Mouse (Mus musculus) midbrain, embryonic 11.5 days (tissue): ENCODE measurements around the gene Tsc1. TPM values are rescaled to one million over a fixed set of nuclear protein-coding genes. Genes with fewer than 3 reads are reported as not detected.
A peak's percentile ranks its signal among the peaks of the same experiment; 100 is the strongest.

Experiments
- ATAC-seq: fragments of 200-750 bp; cut with Nextera tagmentation; 2 replicates; pipeline ENCODE4 v1.8.0; 2017; ENCODE audit warnings: moderate TSS enrichment, moderate library complexity; ENCODE audit not compliant: low FRiP score
- DNase-seq: peaks from one replicate; pipeline ENCODE4 v3.0.0; 2015; ENCODE audit warnings: low spot score; ENCODE audit errors: missing footprints
- H3K27ac ChIP-seq: fragments of 300-500 bp; sonication (generic); 2 replicates; pipeline ENCODE4 v1.5.1; 2014; ENCODE audit warnings: low read depth, low read length
- H3K27me3 ChIP-seq: fragments of 300-500 bp; sonication (generic); 2 replicates; pipeline ENCODE4 v1.6.1; 2014; ENCODE audit warnings: mild to moderate bottlenecking, low read length, moderate library complexity, mixed read lengths; ENCODE audit not compliant: control insufficient read depth, insufficient read depth
- H3K36me3 ChIP-seq: fragments of 300-500 bp; sonication (generic); 2 replicates; pipeline ENCODE4 v1.6.1; 2014; ENCODE audit warnings: mild to moderate bottlenecking, low read length, moderate library complexity, mixed read lengths; ENCODE audit not compliant: control insufficient read depth, insufficient read depth
- H3K4me1 ChIP-seq: fragments of 300-500 bp; sonication (generic); 2 replicates; pipeline ENCODE4 v1.6.1; 2014; ENCODE audit warnings: low read length; ENCODE audit not compliant: control insufficient read depth, insufficient read depth
- H3K4me2 ChIP-seq: fragments of 300-500 bp; sonication (generic); 2 replicates; pipeline ENCODE4 v1.6.1; 2014; ENCODE audit warnings: mild to moderate bottlenecking, moderate library complexity
- H3K4me3 ChIP-seq: fragments of 300-500 bp; sonication (generic); 2 replicates; pipeline ENCODE4 v1.5.1; 2014; ENCODE audit warnings: low read depth, low read length
- H3K9ac ChIP-seq: fragments of 300-500 bp; sonication (generic); 2 replicates; pipeline ENCODE4 v1.6.1; 2014; ENCODE audit warnings: low read length
- H3K9me3 ChIP-seq: fragments of 300-500 bp; sonication (generic); 2 replicates; pipeline ENCODE4 v1.6.1; 2016; ENCODE audit warnings: low read length; ENCODE audit not compliant: control insufficient read depth
- WGBS: fragments of 180-500 bp; shearing (Covaris S2); extraction: QIAGEN DNeasy Blood & Tissue Kit; methylation state at CpG from one replicate; pipeline ENCODE4 v1.1.7; 2014; 5-methylcytosine and 5-hydroxymethylcytosine counted together
- polyA plus RNA-seq: library from polyadenylated mRNA; unstranded; fragments of >200 nt; fragmentation: Nextera tagmentation; extraction: Ambion mirVana; gene quantifications from 2 replicates; pipeline ENCODE4 v1.2.1, GENCODE M21; 2014

The Tsc1 gene
- polyA plus RNA-seq, 1 experiment from 2014 or later: 22.3 TPM

DNA sequence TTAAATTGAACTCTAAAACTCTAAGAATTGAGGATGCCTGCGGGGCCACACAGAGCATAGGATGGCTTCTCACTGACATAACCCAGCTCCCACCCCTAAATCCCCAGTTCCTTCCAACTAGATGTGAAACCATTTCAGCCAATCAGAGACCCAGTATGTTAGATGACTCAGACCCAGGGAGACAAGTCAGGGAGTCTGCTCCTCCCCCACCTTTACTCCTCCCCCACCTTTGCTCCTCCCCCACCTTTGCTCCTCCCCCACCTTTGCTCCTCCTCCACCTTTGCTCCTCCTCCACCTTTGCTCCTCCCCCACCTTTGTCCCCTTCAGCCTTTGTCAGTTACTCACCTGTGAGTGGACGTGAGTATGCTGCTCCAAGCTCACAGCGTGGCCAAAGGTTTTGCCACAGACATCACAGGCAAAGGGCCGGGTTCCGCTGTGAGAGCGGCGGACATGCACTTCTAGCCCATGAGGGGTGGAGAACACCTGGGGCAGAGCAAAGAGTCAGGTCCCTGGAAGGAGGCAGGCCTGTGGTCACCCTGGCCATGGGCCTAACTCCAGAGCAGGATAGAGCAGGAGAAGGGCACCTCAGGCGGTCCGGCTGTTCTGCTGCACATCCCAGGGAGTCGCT lies 28.5 kb upstream of the Tsc1 start:
- WGBS: 66% methylated on average over 10 of the region's 10 CpGs
- no peaks in the 10 kb centered on the region for H3K27me3 ChIP-seq
- DNase-seq (no peak), ATAC-seq (no peak)
- no peak overlapping the region for H3K4me2 ChIP-seq
- H3K27ac ChIP-seq: no peak overlapping the region
- no peaks in the 10 kb centered on the region; the same call in 1 of the 2 replicates for H3K4me1 ChIP-seq
- no peak overlapping the region for H3K4me3 ChIP-seq
- H3K9me3 ChIP-seq: no peaks in the 10 kb centered on the region
- H3K36me3 ChIP-seq: no peaks in the 10 kb centered on the region
- no peak overlapping the region for H3K9ac ChIP-seq

DNA sequence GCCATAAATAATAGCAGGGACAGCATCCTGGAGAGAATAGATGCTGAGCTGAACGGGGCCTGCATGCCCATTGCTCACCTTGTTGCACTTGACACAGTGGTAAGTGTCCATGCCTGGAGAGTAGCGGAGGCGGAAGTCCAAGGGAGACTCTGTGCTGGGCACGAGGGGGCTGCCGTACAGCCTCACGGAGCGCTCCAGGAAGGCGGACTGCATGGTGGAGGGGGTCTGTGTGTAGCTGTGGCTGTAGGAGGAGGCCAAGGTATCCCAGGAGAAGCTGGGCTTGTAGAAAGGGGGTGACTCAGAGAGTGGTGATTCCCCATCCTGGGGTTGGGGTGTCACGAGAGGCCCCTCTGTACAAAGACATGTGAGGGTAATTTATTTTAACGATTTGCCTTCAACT lies 27.4 kb upstream of the Tsc1 start:
- 93% methylated on average over 10 of the region's 10 CpGs for WGBS
- DNase-seq: no peak

DNA sequence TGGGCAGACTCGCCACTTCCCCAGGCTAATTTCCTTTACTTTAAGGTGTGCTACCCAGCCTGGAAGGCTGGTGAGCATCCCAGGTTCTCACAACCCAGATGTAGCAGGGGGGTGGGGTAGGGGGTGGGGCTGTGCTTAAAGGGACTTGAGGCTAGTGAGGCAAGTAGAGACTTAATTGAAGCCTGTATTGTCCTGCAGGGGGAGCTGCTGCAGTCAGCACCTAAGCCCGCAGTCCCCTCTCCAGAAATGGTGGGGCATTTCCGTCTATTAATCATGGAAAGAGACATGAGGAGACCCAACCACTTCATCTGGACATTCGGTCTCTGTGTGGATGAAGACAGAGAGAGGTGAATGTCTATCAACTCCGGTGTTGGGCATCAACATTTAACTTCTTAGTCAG lies 24.7 kb upstream of the Tsc1 start:
- Histone ChIP-seq H3K4me1 (no peaks in the 10 kb centered on the region), H3K27ac (no peak overlapping the region), H3K9me3 (no peaks in the 10 kb centered on the region), H3K9ac (no peak overlapping the region), H3K36me3 (no peaks in the 10 kb centered on the region), H3K4me3 (no peak overlapping the region), H3K27me3 (peaks cover 8% of the 10 kb centered on the region), H3K4me2 (no peak overlapping the region)
- WGBS: 34% methylated on average over 5 of the region's 5 CpGs
- ATAC-seq (no peak), DNase-seq (peak; percentile 76)

More for the DNA sequence above, 27.4 kb upstream of the Tsc1 start:
- no peaks in the 10 kb centered on the region for H3K36me3 ChIP-seq
- no peaks in the 10 kb centered on the region for H3K27me3 ChIP-seq
- ATAC-seq: no peak
- no peaks in the 10 kb centered on the region; the same call in 1 of the 2 replicates for H3K4me1 ChIP-seq
- no peaks in the 10 kb centered on the region for H3K9me3 ChIP-seq
- no peak overlapping the region for H3K4me2 ChIP-seq
- no peak overlapping the region for H3K9ac ChIP-seq
- H3K27ac ChIP-seq: no peak overlapping the region
- no peak overlapping the region for H3K4me3 ChIP-seq

DNA sequence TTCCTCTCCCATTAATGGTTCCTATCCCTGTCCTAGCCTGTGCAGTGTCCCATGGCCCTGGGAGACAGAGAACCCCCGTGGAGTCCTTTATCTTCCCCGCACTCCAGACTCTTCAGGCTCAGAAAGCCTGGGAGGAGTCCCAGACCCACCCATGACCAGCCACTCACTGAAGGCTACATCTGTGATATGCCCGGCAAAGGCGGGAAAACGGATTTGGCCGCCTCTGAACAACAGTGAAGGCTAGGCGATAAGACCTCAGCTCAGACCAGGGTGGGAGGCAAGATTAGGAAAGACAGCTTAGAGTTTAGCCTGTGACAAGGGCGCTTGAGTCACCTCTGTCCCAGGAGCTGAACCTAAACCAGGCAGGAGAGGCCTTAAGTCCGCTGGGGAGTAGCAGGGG lies 24.2 kb upstream of the Tsc1 start:
- no peak overlapping the region for H3K4me3 ChIP-seq
- ATAC-seq: no peak
- no peak overlapping the region for H3K27ac ChIP-seq
- DNase-seq: peak; percentile 44
- no peak overlapping the region for H3K9ac ChIP-seq
- no peaks in the 10 kb centered on the region for H3K36me3 ChIP-seq
- H3K9me3 ChIP-seq: no peaks in the 10 kb centered on the region
- peaks cover 13% of the 10 kb centered on the region for H3K27me3 ChIP-seq
- 0 out of 2 replicates have a peak, but pooled peaks cover 3% of the 10 kb centered on the region for H3K4me1 ChIP-seq
- WGBS: 74% methylated on average over 9 of the region's 9 CpGs
- no peak overlapping the region for H3K4me2 ChIP-seq

DNA sequence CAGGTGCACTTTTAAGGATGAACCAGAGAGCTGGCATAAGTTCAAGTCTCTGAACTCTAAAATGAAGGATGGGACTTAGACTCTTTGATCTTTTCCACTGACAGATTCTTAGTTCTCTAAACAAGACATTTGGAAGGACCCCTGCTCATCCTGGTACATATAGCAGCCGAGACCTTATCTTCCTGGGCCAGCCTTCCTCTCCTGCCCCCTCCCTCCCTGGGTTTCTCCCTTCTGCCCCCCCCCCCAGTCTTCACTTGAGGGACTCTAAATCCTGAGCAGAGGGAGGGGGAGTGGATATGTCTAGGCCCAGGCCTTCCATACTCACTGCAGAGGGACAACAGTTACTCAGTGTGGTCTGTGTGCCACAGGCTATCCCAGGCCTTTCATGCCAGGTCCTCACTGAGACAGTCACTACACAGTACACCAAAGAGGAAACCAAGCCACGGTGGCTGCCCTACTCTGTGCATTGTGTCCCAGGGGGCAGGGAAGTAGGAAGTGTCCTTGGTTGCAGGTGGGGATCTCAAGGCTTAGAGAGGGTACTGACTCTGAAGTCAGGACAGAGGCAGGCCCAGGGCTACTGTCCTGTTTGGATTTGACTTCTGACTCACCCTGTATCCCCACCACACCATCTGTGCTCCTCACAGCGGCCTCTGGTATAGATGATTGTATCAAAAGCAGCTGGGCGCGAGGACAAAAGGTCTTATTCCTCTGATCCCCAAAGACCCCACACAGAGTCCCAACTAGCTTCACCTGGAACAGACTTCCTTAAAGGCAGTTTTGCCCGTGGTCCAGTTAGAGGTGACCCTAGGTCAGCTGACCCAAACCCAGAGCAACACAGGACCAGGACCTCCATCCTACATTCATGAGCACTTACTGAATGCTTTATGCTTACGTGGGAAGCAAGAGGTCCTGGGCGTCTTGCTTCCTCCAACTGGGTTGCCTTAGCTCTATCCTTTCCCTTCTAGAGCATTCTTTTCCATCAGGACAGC lies 23.2 kb upstream of the Tsc1 start:
- Histone ChIP-seq H3K4me3 (no peak overlapping the region), H3K4me1 (0 out of 2 replicates have a peak, but pooled peaks cover 4% of the 10 kb centered on the region), H3K9me3 (no peaks in the 10 kb centered on the region), H3K9ac (no peak overlapping the region), H3K4me2 (no peak overlapping the region), H3K27me3 (peaks cover 19% of the 10 kb centered on the region), H3K36me3 (no peaks in the 10 kb centered on the region), H3K27ac (no peak overlapping the region)
- ATAC-seq (no peak), DNase-seq (peak; percentile 56)
- WGBS: 79% methylated on average over 8 of the region's 8 CpGs

DNA sequence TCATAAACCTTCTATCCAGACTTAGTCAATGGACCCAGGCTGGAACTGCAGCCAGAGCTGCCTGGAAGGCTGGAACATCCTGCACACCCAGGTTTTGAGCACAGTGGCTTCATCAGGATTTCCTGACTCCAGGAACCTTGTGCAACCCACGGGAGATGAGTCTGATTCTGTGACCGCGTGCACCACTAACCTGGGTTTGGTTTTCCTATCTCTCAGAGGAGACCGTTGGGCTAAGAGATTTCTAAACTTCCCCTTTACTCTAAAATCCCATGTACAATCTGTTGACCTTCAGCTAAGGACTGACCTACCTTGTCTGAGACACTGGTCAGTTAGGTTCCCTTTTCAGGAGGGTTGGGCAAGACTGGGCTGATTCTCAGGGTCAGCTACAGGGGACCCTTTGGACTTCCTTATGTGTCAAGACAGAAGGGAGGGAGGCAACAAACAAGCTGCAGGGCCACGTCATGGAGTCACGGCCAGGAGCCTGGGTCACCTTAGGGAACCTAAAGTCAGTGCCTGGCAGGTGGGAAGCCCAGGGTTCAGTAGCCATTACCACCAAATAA lies 22.2 kb upstream of the Tsc1 start:
- no peak overlapping the region for H3K4me2 ChIP-seq
- peaks cover 19% of the 10 kb centered on the region for H3K27me3 ChIP-seq
- ATAC-seq: no peak
- no peak for DNase-seq
- no peaks in the 10 kb centered on the region for H3K36me3 ChIP-seq
- H3K9me3 ChIP-seq: no peaks in the 10 kb centered on the region
- no peak overlapping the region for H3K9ac ChIP-seq
- WGBS: 83% methylated on average over 6 of the region's 6 CpGs
- no peak overlapping the region for H3K27ac ChIP-seq
- H3K4me3 ChIP-seq: no peak overlapping the region
- 0 out of 2 replicates have a peak, but pooled peaks cover 4% of the 10 kb centered on the region for H3K4me1 ChIP-seq

DNA sequence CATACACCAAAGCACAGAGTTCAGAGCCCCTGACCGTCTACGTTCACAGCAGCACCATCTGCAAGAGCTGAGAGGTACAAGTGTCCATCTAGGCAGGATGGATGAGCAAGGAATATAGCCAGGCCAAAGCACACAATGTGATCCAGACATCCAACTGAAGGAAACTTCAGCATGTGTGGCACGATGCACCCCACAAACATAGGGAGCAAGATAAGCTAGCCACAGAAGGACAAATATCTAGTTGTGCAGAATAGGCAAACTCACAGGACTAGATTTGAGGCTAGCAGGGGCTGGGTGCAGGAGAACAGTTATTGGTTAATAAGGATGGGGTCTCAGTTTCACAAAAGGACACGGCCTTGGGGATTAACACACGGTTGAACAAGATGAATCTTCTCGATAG lies 21.7 kb upstream of the Tsc1 start:
- DNase-seq (no peak), ATAC-seq (no peak)
- H3K4me1 ChIP-seq: 0 out of 2 replicates have a peak, but pooled peaks cover 4% of the 10 kb centered on the region
- H3K27ac ChIP-seq: no peak overlapping the region
- H3K4me3 ChIP-seq: no peak overlapping the region
- peaks cover 19% of the 10 kb centered on the region for H3K27me3 ChIP-seq
- H3K9ac ChIP-seq: no peak overlapping the region; the same call in 1 of the 2 replicates
- 79% methylated on average over 6 of the region's 6 CpGs for WGBS
- no peaks in the 10 kb centered on the region for H3K36me3 ChIP-seq
- H3K4me2 ChIP-seq: no peak overlapping the region; the same call in 1 of the 2 replicates
- no peaks in the 10 kb centered on the region for H3K9me3 ChIP-seq

DNA sequence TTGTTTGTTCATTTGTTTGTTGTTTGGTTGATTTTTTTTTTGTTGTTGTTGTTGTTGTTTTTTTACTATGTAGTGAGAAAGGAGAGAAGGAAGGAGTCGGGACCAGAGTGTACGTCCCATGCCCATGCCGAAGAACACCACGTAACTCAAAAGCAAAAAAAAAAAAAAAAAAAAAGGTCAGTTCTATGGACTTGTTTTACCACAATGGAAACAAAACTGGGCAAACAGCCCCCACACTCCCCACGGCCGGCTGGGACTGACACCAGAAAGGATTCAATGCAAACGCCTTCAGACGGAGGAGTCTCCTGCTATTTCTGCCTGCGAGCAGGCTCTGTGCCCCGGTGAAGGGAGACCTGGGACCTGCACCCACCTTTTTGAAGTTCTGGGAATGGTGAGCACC lies 20.5 kb upstream of the Tsc1 start:
- no peak overlapping the region for H3K27ac ChIP-seq
- H3K4me2 ChIP-seq: no peak overlapping the region
- ATAC-seq (no peak), DNase-seq (no peak)
- no peak overlapping the region for H3K9ac ChIP-seq
- no peaks in the 10 kb centered on the region for H3K9me3 ChIP-seq
- 0 out of 2 replicates have a peak, but pooled peaks cover 4% of the 10 kb centered on the region for H3K4me1 ChIP-seq
- no peak overlapping the region for H3K4me3 ChIP-seq
- H3K27me3 ChIP-seq: peaks cover 19% of the 10 kb centered on the region
- 70% methylated on average over 10 of the region's 10 CpGs for WGBS
- H3K36me3 ChIP-seq: no peaks in the 10 kb centered on the region
